Mouse (Mus musculus) G1E-ER4 (cell line): ENCODE measurements around the gene Gm10282. TPM values are rescaled to one million over a fixed set of nuclear protein-coding genes. Genes with fewer than 3 reads are reported as not detected.

Source experiments
- GATA1 ChIP-seq: IDR thresholded peaks from one replicate; pipeline ENCODE4 v1.8.0; 2012; ENCODE audit warnings: low read length, inconsistent platforms
- polyA plus RNA-seq: library from polyadenylated mRNA; stranded (reverse); fragments of >175 nt; gene quantifications from 2 replicates; pipeline ENCODE4 v1.2.3, GENCODE M21; 2012

Gene Gm10282
- 179 and 219 TPM in 2 replicates for polyA plus RNA-seq

DNA sequence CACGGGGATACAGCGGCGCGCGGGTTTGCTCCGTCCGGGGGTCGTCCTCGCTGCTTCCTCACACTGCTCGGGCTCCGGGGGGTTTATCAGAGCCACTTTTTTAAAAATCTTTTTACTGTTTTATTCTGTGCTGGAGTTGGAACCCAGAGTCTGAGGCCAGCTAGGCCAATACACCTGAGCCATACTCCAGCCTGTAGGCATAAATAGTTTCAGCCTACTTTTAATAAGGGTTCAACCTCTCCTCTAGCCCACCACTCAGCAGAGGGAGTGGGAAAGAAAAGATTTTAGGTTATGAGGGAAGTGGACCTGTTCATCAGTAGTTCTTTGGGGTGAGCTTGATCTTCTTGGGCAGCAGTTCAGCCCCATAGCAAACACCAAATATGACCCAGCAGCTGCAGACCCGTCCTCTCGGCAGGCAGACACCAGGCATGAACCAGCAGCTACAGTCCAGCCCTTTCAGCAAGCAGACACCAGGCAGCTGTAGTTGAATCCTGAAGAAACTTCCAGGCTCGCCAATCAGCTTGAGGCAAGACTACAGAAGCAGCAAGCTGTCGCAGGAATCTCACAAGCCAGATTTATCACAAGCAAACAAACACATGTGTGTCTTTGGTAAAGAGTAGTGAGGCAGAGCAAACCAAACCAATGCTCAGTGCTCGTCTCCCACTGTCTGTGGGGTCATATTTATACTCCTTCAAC, at the start of gene Gm10282:
TSS of gene Gm10282 (minus strand) at position 51 of the 696 bp plus-strand sequence.
- TF ChIP-seq GATA1, result no peak

DNA sequence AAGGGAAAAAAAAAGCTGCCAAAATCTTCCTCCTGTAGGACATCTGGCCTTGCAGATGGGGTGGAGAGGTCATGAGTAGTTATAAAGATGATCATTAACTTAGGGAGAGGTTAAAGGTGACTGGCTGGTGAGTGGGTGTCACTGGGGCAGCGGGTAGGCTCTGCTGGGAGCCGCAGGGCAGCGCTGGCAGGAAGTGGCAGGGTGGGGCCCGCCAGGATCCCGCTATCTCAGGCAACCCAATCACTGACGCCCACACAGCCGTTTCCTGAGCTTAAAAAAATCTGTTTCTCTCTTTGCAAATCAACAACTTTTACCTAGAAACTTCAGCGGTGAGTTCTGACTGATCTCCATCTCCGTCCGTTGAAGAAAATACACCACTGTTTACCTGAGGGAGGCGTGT, 49.2 kb upstream of the Gm10282 start:
- TF ChIP-seq GATA1, result no peak

DNA sequence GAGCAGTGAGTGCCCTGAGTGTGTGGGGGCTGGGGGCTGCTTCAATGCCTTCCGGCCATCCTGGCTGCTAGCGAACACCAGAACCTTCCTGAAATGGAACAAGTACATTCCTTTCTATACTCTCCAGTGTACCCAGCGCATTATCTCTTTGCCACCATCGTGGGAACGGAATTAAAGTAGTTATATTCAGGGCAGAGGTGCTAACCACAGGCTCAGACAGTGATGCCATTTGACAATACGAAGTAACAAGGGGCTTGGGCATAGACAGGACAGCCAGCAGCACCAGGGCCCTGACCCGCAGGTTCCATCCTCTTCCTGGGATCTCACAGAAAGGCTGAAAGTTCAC, 48.6 kb upstream of the Gm10282 start:
- no peak for TF ChIP-seq GATA1

DNA sequence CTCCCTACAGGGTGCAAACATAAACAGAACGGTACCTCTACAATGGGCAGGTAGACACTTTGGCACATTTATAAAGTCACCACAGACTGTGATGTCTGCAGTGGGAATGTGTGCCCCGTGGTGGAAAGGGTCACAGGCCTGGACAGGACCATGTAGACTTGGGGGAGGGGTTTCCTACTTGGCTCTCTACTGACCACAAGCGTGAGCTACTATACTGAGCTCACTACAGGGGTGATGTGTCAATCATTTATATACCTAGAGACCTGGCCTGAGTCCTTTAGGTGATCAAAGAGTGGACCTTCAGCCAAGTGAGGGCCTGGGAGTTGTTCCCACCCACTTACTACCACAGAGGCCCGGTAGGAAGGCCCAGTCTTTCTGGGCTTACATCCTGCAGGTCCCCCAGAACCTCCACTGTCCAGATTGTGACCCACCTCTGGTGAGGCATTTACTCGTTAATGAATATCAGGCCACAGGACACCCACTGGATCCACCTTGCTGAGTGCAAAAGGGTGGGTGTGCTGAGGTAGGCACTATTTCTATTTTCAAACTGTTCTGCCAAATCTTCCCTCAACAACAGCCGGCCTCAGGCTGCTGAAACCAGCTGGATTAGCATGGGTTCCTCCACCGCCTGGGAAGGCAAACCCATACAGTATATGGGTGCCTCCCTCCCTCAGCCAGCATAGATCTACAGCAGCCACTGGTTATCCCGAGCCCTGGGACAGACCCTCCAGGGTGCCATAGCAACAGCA, 48.1 kb upstream of the Gm10282 start:
- no peak for TF ChIP-seq GATA1

DNA sequence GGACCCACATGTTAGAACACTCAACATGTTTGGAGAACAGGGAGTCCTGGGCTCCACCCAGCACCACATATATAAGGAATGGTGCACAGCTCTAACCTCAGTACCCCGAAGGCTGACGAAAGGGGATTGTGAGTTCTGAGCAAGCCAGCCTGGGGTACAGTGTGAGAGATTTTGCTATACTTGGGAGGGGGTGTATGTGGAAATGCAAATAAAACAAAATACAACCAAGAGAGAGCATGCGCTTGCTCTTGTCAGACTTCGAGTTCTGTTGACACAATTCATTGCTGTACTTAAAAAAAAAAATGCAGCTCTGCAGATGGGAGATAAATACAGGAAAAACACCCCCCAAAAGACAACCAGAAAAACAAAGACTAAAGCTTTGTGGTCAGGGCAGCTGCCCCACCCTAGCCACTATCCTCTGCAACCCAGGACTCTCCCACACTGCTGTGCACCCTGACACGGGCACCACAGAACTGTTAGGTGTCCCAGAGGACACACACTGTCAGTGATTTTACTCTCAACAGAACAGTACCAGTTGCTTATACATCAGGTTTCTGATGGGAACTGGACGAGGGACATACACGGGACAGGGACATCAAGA, 46.4 kb upstream of the Gm10282 start:
- TF ChIP-seq GATA1, result no peak

DNA sequence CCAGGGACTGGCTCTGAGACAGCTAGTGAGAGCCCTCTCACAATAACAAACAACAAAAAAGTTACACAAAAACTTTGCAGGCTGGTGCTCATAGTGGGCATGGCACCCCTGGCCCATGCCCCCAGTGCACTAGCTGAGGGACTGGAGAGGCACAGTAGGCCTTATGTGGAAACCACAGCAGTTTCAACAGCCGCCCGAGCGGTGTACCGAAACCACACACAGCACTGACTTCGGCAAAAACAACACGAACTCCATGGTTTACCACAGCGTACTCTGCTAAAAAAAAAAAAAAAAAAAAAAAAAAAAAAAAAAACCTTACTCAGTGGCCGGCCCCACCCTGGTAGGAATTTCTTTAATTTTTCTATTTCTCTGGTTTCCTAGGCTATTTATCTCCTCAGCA, 45.7 kb upstream of the Gm10282 start:
- no peak for TF ChIP-seq GATA1

DNA sequence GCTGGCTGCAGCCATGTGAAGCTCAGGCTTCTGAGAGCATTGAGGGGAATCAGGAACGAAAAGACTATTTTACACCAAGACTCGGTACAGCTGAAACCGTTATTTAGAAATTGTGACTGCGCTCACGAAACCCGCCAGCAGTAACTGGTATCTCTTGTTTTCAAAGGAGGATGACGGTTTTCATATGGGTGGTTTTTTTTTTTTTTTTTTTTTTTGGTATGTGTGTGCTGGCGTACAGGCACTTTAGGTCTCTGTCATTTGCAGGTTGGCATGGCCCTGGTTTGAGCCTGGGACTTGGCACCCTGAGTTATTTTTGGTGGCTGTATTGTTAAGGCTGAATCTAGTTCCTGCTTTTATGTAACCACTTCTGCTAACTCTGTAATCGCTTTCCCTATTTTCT, 44.8 kb upstream of the Gm10282 start:
- no peak for TF ChIP-seq GATA1

DNA sequence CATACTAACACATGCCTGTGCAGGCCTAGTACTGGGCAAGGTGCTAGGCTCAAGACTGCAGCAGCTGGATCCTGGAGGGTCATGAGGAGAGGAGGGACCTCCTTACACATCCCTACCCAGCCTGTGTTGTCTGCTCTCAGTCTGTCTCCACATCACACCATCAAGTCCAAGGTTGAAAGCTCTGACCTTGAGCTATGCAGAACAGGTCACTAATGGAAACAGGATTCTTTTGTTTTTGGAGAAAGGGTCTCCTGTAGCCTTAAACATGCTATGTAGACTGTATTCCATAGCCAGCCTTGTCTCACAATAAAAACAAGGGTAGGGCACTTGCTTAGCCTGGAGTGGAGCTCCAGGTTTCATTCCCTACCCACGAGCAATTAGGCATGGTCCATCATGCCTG, 43.9 kb upstream of the Gm10282 start:
- TF ChIP-seq GATA1, result no peak

DNA sequence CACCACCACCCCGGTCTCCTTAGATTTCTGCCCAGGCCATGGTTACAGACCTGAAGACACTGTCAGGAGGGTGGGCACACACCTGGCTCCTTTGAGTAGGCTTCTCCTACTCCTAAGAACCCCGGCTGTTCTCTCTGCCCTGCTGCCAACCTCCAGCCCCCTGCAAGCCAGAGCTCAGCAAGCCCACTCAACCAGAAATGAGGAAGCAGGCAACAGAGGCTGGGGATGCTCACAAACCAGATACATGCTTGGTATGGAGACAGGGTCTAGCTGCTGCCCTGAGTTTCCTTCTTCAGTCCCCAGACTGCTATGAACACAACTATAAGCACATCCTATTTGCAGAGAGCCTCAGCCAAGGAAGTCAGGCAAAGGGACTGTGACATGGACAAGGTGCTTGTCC, 43.1 kb upstream of the Gm10282 start:
- TF ChIP-seq GATA1, result no peak

DNA sequence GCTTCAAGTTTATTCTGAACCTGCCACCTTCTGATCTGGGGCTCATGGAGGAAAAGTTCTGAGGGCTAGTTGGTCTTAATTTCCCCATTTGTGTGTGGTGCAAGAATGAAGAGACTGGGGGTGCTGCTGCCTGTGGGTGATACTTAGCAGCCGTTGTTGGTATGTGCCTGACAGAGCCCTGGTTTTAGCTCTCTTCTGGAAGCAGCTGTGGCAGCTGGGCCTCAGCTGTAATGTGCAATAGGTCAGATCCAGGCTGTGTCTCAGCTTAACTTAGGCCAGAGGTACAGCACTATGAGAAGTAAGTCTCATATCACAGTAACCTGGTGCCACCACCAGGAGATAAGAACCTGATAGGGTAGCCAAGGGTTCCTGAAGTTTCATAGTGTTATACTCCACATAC, 42.5 kb upstream of the Gm10282 start:
- TF ChIP-seq GATA1, result no peak

DNA sequence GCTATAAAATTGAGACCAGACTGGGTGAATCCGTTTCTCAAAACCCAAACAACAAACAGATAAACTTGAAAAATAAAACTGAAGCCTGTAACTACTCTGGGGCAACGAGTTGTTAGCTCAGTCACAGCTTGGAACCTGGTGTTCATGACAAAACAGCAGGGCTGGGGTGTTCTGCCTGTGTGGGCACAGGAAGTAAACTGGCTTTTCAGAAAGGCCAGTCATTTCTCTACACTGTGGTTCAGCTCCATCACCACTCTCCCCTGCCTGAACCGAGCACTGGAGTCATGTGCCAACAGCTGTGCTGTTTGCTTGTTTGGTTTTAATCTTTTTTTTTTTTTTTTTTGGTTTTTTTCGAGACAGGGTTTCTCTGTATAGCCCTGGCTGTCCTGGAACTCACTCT, 38.7 kb upstream of the Gm10282 start:
- TF ChIP-seq GATA1, result no peak

DNA sequence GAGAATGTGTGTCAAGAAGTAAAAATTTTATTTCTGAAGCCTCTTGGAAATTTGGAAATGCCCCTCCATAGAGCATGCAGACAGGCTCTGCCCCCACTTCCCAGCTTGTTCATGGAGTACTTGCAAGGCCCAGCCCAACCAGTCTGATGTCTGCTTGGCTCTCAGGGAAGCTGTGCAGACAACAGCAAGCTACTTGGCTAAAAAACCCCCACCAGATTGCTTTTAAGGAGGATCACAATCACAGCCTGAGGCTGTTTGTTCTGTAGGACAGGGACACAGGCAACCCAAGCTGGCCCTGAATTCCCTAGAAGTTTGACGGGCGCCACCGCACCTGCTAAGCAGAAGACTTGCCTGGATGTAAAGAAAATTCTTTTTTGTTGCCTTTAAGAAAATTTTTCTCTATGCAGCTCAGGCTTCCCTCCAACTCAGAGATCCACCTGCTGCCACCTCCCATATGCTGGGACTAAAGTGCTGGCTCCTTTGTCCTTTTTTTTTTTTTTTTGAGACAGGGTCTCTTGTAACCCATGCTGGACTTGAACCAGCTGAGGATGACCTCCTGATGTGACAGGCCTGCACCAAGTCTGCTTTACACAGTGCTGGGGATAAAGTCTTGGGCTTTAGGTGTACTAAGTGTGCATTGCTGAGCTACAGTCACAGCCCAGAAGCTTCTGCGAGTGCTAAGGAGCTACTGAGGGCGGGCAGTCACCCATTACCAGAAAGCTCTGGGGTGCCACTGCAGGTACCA, 37.7 kb upstream of the Gm10282 start:
- TF ChIP-seq GATA1, result no peak

DNA sequence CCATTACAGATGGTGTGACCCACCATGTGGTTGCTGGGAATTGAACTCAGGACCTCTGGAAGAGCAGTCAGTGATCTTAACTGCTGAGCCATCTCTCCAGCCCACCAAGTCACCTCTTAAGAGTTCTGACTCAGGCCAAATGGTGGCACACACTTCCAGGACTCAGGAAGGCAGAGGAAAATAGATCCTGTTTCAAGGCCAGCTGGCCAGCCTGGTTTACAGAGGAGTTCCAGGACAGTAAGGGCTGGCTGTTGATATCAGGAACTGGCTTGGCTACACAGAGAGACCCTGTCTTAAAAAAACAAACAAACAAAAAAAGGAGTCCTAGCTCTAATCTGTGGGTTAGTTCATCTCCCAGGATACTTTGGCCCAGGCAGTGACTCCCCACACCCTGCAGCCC, 32.0 kb upstream of the Gm10282 start:
- TF ChIP-seq GATA1, result no peak

DNA sequence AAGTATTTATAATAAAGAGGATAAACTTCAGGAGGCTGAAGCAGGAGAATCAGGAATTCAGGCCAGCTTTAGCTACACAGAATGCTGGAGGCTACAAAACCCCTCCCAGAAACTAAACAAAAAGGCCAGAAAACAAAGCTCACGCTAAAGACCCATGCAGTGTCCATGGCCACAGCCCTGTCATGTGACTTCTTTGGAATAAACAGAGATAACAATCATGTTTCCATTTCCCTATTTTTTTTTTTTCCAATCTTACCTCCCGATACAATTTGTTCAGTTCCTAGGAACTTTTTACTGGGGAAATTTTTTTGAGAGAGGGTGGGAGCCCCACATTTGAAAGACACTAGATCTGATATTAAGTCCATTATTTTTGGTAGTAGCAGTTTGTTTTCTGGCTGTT, 31.2 kb upstream of the Gm10282 start:
- TF ChIP-seq GATA1, result no peak

DNA sequence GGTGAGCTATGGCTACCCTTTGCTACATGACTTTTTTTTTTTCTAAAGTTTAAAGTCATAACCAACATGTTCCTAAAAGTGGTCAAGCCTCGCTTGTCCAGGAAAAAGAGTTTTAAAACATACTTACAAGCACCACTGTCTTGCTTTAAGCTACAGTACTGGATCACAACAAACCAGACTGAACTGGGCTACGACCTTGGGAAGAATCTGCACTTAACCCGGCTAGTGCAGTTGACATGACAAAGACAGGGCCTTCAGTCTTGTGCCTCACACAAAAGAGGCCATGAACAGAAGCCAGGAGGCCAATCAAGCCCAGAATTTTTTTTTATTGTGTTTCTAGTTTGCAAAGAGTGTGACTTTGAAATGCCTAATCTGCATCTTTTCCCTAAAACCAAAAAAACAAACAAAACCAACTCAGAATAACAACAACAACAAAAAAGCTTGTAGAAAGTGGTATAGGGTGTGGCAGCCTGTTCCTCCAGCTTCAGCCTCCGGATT, 29.1 kb upstream of the Gm10282 start:
- TF ChIP-seq GATA1, result no peak
